Mouse (Mus musculus) mesoderm, embryonic 11.5 days (tissue): ENCODE data around the gene Coro2a.
A peak's percentile ranks its signal among the peaks of the same experiment; 100 is the strongest.
"Not testable (repeated sequence)": the region's sequence is repeated elsewhere in the genome, so short reads cannot be mapped to it uniquely, and the experiment has no call there.

Experiments
- DNase-seq: peaks from one replicate; pipeline ENCODE4 v3.0.0-alpha.2; 2012; ENCODE audit warnings: low read depth, low spot score

Gene Coro2a

DNA sequence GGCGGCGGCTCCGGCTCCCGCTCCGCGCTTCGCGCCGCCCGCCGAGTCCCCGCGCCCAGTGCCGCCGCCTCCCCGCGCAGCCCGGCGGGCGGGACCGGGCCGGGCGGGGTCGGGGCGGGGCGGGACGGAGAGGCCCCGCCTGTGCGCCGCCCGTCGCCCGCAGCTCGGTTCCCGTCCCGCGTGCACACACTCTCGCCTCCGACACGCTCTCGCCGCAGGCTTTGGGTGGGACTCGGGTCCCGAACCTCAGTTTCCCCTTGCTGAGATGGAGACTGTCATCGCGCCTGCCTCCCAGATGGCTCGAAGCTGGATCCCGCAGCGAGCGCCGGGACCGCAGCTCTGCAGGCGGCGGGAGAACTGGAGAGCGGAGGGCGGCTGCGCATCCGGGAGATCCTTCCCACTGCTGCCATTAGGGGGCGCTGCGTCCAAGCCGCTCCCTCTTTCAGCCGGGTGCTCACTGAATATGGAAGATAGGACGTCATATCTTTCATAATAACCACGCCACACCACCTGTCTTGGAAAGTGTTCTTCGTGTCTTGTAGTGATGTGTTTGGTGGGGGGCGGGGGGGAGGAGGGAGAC is at the start of gene Coro2a:
Coro2a (minus strand) TSS at position 359 of the 580 bp plus-strand sequence.
- peak; percentile 80 for DNase-seq

DNA sequence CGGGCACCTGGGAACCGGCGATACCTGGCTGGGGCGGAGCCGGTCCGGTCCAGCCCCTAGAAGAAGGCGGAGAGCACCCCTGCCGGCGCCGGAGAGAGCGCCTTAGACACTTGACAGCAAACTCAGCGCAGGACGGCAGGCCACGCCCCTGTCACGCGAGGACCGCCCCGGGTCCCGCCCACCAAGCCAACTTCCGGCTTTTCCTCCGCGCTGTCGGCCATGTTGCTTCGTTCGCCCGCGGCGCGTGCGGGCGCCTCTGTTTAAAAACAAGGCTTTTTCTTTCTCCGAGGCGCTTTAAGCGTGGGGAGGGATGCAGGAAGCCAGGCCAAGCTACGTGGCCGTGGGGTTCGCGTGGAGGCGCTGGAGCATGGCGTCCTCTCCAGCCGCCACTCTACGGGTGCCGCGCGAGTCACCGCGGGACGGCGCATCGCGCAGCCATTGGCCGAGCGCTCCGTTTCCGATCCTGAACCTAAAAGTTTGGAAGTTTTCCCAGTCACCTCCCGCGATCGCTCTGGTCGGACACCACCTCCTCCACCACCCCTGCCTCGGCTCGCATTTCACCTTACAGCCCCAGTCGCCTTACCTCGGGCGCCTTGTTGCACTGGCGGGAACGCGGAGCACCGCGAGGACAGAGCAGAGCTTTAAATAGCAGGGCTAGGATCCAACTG is 48.2 kb upstream of the Coro2a start, which contains the start of gene Tbc1d2:
Tbc1d2 (minus strand) TSS at position 124 of the 668 bp plus-strand sequence.
- DNase-seq = peak; percentile 92

GRCm38 (mm10) chr4:46649161-46649560 is 47.2 kb upstream of the Coro2a start:
- no peak for DNase-seq

DNA sequence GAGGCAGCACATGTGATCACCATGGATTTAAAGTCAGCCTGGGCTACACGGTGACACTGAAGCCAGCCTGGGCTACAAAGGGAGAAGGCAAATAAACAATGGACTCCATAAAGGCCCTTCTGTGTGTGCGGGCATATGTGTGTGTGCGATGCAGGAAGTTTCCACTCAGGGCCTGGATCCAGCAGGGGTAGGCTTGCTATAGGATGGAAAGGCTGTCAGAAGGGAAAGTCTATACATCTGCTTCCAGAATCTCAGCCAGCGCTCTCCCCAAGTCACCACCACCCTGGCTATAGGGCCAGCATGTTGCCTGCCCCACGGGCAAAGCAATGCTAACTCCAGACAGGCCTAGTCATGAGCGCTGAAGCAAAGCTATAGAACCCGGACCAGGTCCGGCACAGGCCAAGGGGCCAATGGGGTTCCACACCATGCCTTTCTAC is 41.7 kb upstream of the Coro2a start:
- DNase-seq = no peak

- no peak for DNase-seq
These were observed 41.1 kb upstream of the Coro2a start for GRCm38 (mm10) chr4:46642924-46643675.

DNA sequence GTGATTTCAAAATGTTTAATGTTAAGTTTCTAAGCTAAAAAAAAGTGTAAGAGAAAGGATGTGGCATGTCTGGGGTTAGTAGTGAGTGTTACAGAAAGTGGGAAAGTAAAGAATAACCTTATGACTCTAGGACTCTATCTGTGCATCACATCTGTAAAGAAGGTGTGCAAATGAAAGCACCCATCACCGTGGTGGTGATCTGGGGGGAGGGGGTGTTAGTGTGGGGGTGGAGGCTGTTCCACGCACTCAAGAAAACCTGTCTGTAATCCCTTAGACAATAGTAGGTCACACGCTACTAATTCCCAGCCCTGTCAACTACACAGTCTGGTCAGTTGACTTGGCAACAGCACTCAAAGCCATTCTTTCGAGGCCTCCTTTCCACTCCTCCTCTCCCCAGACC is 39.3 kb upstream of the Coro2a start:
- DNase-seq = no peak

GRCm38 (mm10) chr4:46639866-46640265 is 37.9 kb upstream of the Coro2a start:
- DNase-seq = no peak

DNA sequence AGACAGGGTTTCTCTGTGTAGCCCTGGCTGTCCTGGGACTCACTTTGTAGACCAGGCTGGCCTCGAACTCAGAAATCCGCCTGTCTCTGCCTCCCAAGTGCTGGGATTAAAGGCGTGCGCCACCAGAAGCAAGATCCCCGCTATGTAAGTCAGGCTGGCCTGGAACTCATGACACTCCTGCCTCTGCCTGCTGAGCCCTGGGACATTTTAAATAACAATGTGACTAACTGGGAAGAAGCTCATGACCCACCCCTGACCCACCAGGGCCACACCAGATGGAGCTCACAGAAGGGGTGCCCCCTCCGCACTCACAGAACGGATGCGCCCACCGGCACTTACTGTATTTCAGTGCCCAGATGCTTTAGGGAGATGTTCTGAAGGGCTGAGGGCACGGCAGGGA is 35.2 kb upstream of the Coro2a start:
- not testable (repeated sequence) for DNase-seq

DNA sequence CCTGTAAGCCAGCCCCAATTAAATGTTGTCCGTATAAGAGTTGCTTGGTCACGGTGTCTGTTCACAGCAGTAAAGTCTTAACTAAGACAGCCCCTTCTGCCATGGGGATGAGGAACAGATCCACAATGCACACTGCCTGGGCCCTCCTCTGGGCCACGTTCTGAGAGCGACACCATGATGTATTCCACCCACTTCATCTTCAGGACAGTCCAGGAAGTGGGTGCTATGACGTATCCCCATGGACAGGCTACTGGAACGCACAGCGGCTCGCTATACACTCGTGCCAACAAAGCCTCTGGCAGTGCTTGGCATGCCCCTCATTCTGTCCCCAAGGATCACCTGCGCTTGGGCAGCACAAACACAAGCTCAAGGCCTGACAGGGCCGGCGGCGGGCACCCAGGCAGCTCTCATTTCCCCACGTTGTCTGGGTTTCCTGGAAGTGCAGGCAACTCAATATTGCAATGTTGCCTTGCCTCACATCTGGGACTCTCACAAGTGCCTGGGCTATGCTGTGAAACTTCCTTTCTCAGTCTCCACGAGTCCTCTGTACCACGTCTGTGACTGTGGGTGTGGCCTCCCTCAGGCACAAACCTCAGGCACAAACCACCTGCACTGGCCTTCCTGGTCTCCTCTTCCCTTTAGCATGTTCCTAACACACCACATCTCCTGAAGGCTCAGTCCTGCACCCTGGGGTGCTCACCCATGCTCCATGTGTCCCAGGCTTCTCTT is 33.9 kb upstream of the Coro2a start:
- DNase-seq = no peak

- DNase-seq = no peak
These were observed 32.9 kb upstream of the Coro2a start for GRCm38 (mm10) chr4:46634881-46635280.

GRCm38 (mm10) chr4:46633565-46633964 is 31.6 kb upstream of the Coro2a start:
- DNase-seq = not testable (repeated sequence)

- DNase-seq = no peak
These were observed 30.5 kb upstream of the Coro2a start for GRCm38 (mm10) chr4:46632465-46632864.

DNA sequence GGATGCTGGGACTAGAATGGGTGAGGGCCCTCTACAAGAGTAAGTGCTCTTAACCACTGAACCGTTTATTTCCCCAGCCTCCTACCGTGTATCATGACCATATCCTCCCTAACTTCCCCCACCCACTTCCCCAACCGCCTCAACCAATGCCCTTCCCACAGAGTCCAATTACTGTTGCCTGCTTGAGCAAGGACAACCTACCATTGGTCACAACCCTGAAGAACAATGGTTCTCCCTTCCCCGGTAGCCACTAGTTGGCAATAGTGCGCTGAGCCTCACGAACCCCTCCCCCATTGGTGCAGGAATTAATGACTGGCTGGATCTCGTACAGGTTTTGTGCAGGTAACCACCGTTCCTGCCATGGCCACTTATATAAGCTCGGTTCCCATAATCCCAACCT is 28.4 kb upstream of the Coro2a start:
- DNase-seq = no peak

DNA sequence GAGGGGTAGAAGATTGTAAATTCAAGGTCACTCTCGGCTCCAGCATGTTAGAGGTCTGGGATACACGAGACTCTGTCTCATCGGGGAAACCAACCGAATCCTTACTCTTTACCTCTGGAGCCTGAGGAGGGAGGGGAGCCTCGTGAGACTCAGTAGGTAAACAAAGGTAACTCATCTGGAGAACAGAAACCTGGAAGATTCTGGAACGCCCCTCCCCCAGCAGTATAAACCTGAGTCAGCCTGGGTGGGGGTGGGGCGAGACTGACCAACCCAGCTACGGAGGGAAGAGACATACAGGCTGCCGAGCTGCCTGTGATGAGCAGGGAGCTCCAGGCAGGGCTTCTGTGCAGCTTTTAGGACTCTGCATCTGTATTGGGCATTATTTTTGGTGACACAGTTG is 26.9 kb upstream of the Coro2a start:
- DNase-seq = no peak

- DNase-seq = no peak
These were observed 26.1 kb upstream of the Coro2a start for GRCm38 (mm10) chr4:46628081-46628480.

DNA sequence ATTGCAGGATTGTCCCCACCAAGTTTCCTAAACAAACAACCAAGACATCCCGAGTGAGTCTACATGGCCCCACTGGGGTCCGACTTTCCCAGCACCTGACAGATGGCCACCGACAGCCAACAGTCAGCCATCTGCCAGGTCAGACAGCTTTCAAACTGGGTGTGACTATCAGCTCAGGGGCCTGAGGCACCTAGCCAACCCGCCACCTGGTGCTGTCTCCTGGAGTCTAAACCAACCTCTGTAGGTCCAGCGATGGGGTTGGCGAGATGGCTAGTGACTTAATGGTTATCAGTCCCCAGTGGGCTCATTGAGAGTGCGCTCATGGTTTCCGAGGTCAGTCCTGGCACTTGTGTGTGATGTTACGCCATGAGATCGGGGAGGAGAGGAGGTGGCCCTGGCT is 23.1 kb upstream of the Coro2a start:
- DNase-seq = no peak

DNA sequence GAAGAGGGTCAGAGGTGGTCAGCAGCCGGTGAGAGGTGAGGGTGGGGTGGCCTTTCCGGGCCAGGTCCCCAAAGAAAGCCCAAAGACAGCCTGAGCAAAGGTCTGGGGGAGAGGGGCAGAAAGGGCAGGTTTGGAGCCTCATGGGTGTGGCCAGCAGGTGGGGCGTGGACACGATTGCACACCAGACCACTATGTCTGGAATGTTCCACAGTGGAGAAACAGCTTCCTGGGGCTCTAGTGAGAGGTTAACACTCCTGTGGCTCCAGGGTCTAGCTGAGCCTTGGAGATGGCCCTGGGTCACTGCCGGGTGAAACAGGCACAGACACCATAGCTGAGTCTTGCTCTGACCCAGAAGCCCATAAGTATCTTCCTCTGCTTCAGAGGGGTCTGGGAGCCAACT is 21.0 kb upstream of the Coro2a start:
- DNase-seq = no peak

- no peak for DNase-seq
These were observed 18.9 kb upstream of the Coro2a start for GRCm38 (mm10) chr4:46620946-46621345.

- peak; percentile 43 for DNase-seq
These were observed 18.3 kb upstream of the Coro2a start for GRCm38 (mm10) chr4:46620330-46620729.

DNA sequence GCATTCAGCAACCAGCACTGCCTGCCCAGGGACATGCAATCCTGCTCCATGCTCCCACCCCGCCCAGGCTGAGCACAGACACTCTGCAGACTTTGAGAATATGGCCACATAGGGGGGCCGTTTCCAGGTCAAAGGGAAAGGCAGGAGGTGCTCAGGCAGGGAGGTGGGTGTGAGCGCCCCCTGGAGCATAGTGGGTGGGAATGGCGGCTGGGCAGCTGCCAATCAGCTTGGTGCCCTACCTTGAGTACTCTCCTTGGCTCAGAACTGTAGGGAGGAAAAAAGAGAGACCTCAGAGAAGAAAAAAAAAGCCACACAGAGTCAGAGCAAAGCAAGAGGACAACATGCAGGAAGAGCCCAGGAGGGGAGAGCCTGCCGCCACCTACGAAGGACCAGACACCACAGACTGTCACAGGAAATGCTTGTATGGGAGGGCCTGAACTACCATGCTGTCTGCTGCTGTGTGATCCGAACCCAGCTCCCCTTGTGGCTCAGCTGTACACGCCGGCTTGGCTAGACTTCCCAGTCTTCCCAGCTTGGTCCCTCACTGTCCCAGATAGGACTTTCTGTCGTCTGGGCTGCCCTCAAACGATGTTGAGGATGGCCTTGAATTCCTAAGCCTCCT is 16.3 kb upstream of the Coro2a start:
- no peak for DNase-seq

- DNase-seq = no peak
These were observed 15.4 kb upstream of the Coro2a start for GRCm38 (mm10) chr4:46617408-46617807.

DNA sequence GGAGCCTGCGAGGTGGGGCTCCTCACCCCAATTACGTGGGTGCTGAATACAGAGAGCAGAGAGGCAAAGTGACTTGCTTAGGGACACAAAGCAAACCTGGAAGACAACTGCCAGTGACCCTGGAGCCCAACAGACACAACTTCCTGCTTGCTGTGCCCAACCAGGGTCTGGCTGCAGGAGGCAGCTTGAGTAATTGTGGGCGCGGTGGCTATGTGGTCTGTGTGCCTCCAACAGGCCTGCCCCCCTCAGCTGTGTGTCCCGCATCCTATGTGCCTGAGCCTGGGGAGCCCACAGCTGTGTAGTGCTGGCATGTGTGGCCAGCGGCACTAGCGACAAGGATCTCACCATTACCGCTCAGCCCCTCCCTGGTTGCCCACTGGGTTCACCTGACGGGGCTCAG is 12.6 kb upstream of the Coro2a start:
- DNase-seq = no peak
